Mouse (Mus musculus): Measurements from ENCODE around the gene Zmynd11. TPM values are rescaled to one million over a fixed set of nuclear protein-coding genes. Genes with fewer than 3 reads are reported as not detected.
"Not testable (repeated sequence)": the region's sequence is repeated elsewhere in the genome, so short reads cannot be mapped to it uniquely, and the experiment has no call there.

Gene Zmynd11
- total RNA-seq (2021): 100 to 1,000 TPM; 238 to 261 TPM
- long read RNA-seq, full-length matches to known transcripts: 32 of 114 reads
- long read RNA-seq, partial matches to known transcripts: 26 of 114 reads
- long read RNA-seq, other reads (novel, unspliced or antisense): 56 of 114 reads

- DNase-seq (ENCODE audit: low spot score in 2 of 2): peak; percentile 67 to 70
Measured at GRCm38 (mm10) chr13:9764646-9765536, at the start of gene Zmynd11. Gene Zmynd11, minus strand, starts transcription at chr13:9765330.

- DNase-seq (ENCODE audit: low spot score in 2 of 2): peak in 1 of 2 experiments; percentile 14
Measured at GRCm38 (mm10) chr13:9795889-9796631, 30.9 kb upstream of the Zmynd11 start.

GRCm38 (mm10) chr13:9786050-9786449, 20.9 kb upstream of the Zmynd11 start:
- no peak for DNase-seq (ENCODE audit: low spot score in 2 of 2)

DNA sequence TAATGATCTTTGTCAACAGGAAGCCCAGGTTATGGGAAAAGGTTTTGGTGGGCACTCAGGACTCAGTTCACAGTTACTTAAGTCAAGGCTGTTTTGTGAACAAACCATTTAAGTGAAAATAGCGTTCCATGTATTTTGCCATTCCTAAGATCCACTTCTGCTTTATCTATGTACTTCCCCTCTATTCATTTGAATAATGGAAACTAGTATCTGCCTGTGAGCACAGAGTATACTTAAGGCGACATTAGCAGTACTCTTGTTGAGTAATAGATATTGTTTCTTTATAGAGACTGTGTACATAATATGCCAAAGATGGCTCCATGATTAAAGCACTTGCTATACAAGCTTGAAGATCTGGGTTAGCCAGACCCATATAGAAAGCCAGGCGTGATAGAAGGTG, 18.6 kb upstream of the Zmynd11 start:
- no peak for DNase-seq (ENCODE audit: low spot score in 2 of 2)

DNA sequence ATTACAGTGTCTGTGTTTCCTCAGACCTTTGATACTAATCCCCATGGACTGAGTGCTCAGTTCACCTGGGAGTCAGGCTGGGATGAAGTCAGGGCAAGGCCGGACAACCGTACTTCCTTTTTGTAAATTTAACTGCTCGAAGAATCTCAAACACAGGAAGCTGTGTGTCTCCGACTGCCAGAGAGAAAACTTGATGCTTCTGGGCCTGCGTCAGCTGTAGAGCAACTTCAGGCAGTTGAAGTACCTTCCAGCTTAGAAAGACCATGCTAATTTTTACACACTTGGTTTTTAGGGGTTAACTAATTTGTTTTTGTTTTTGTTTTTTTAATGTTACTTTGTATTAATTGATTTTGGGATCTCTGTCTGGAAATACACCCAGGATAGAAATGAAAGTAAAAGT, 10.8 kb upstream of the Zmynd11 start:
- DNase-seq (ENCODE audit: low spot score in 2 of 2): no peak

GRCm38 (mm10) chr13:9774077-9774476, 8.9 kb upstream of the Zmynd11 start:
- no peak for DNase-seq (ENCODE audit: low spot score in 2 of 2)

- DNase-seq (ENCODE audit: low spot score in 2 of 2): no peak
Measured at GRCm38 (mm10) chr13:9767279-9767678, 2.1 kb upstream of the Zmynd11 start.

DNA sequence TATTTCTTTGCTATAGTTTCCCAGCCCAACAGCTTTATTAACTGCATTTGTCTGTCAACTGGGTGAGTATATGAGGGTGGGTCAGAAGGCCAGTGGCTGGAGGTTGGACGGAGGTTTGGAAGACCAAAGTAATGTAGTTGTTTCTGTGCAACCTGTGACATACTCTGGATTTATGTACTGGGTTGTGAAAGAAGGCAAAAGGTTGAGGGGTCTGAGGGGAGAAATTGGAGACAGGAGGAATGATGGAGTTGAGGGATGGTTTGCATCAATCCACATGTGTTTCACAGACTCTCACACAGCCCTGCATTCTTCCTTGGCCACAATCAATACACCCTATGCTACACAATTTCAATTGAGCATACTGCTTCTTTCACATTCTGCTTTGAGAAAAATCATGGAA, 1.4 kb upstream of the Zmynd11 start:
- DNase-seq (ENCODE audit: low spot score in 2 of 2): no peak

GRCm38 (mm10) chr13:9765537-9765851, 364 bp upstream of the Zmynd11 start:
- DNase-seq (ENCODE audit: low spot score in 2 of 2): no peak

DNA sequence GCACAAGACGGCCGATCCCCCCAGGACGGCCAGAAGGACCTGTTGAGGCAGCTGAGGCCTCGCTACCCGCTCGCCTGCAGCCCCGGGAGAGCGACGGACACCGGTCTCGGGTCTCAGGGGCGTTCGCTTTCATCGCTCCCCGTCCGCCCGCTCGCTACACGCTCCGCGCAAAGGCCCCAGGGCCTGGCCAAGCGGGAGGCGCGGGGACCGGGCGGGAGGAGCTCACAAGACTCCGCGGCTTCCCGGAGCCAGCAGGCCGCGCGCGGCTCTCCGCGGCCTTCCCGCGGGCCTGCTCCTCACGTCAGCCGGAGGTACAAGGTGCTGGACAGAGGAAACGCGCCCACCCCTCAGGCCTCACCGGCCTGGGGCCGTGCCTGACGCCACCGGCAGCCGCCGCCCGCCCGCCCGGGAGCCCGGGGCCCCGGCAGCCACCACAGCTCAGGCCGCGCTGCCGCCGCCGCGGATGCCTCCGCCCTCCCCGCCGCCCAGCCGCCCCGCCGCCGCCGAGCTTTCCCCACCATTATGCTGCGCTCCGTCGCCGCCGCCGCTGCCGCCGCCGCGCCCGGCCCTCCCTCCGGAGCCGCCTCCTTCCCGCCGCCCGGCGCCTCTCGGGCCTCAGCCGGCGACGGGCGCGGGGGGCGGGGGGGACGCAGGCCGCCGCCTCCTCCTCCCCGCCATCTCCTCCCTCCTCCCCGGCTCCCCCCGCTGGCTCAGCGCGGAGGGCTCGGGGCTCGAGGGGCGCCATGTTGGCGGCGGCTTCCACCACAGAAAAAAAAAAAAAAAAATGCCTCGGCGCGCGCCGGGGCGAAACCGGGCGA, 1.1 kb downstream of the Zmynd11 start:
- DNase-seq (ENCODE audit: low spot score in 2 of 2): peak; percentile 68 to 81

- no peak for DNase-seq (ENCODE audit: low spot score in 2 of 2)
Measured at GRCm38 (mm10) chr13:9763100-9763827, 1.9 kb downstream of the Zmynd11 start.

GRCm38 (mm10) chr13:9760057-9760456, 5.1 kb downstream of the Zmynd11 start:
- DNase-seq (ENCODE audit: low spot score in 2 of 2): no peak

DNA sequence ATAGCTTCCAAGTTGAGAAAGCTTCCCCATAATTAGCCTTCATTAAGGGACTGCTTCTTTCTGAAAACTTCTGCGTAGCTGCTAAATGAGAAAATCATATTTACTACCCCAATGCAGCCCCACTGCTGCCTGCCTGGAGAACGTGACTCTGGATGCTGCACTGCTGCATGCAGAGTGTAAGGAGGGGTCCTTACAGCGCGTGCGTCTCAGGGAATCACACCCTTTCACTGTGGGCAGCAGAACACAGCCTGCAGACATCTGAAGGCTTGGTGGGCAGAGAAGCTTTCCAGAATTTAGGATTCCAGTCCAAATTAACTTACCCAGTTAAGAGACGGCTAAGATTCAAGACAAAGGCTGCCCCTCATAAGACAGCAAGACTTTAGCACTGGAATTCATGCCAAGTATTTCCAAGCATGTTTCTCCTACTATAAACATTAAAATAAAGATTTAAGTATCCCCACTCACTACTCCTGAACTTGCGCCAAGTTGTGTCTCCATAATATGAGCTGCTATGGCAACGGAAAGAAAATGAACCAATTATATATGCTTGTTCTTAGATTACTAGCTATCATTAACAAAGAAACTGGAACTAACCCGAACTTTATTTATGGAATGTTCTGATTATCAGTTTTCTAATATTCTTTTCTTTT, 7.2 kb downstream of the Zmynd11 start:
- DNase-seq (ENCODE audit: low spot score in 2 of 2): no peak

DNA sequence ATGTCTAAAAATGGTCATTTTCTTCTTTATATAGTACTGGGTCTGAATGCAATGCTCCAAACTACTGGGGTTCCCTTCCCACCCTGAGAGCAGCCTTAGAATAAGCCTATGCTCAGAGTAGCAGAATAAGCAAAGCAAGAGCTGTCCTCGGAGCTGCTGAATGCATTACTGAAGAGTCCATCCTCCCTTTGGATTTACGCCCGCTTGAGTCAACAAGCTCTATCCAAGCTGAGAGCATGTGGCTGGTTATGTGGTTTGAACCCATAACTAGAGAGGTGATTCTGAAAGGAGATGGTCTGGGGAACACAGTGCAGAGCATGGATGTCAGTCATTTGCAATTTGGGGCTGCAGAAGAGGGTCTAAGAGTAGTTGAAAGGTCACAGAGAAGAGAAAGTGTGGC, 11.4 kb downstream of the Zmynd11 start:
- no peak for DNase-seq (ENCODE audit: low spot score in 2 of 2)

GRCm38 (mm10) chr13:9750320-9750719, 14.8 kb downstream of the Zmynd11 start:
- DNase-seq (ENCODE audit: low spot score in 2 of 2): peak; percentile 34 to 45

DNA sequence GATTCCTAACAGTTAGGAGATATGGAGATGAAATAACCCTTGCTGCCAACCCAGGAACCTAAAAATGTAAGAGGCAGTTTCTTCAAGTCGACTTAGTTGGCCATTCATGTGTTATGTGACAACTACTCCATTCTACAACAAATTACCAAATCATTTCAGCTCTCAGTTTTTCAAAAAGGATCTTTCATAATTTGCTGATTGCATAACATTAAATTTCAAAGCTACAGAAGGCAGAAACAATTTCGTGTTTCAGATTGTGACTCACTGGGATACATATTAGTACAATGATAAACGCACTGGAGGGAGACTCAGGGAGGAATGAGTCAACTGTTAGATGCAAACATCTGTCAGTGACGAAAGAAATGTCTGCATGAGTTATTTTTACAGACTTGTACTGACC, 15.3 kb downstream of the Zmynd11 start:
- no peak for DNase-seq (ENCODE audit: low spot score in 2 of 2)

GRCm38 (mm10) chr13:9738190-9738589, 26.9 kb downstream of the Zmynd11 start:
- DNase-seq (ENCODE audit: low spot score in 2 of 2): no peak

GRCm38 (mm10) chr13:9737024-9737423, 28.1 kb downstream of the Zmynd11 start:
- DNase-seq (ENCODE audit: low spot score in 2 of 2): no peak

DNA sequence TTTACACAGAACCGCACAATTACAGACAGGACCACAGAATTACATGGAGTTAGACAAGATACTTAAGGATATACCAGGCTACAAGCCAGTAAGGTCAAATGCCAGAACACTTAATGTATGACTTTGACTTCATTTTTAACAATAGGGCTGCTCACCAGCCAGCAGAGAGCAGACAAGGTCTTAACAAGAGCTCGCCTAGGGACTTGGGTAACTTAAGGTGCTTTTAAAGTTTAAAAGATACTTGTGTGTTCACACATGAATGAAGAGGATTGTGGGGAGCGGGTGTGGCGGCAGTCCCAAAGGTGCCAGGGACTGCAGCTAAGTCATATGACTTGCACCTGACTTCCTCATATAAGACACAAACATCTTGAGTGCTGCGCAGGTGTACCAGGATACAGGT, 32.9 kb downstream of the Zmynd11 start:
- DNase-seq (ENCODE audit: low spot score in 2 of 2): not testable (repeated sequence)

- DNase-seq (ENCODE audit: low spot score in 2 of 2): no peak
Measured at GRCm38 (mm10) chr13:9729073-9729472, 36.1 kb downstream of the Zmynd11 start.

Data from layer of hippocampus, postnatal 10 days (tissue).